Mouse (Mus musculus) MEL (cell line): ENCODE measurements at regions not wholly inside any gene's neighbourhood (a gene's known extent, or its start where the extent isn't known, plus 50 kb on each side); places are given as distances from the start of the nearest gene placed in this dataset.

ENCODE experiments used
- DNase-seq: peaks from one replicate; pipeline ENCODE4 v3.0.0; 2011; ENCODE audit warnings: low read depth, low spot score
- H3K27ac ChIP-seq: 2 replicates; pipeline ENCODE4 v1.5.1; 2012; ENCODE audit warnings: low read depth, mild to moderate bottlenecking, control low read depth, low read length, moderate library complexity; ENCODE audit not compliant: control insufficient read depth
- H3K27me3 ChIP-seq, 2 experiments: fragments of 150-350 bp in 1 of 2; sonication (generic) in 1 of 2; 2 replicates each; pipeline ENCODE4 v1.6.1; 2012; ENCODE audit warnings: low read length in 2 of 2, mild to moderate bottlenecking in 2 of 2, improper control_type of control experiment in 1 of 2, moderate library complexity in 1 of 2; ENCODE audit not compliant: insufficient read depth in 2 of 2, control insufficient read depth in 1 of 2
- H3K36me3 ChIP-seq, 2 experiments: 2 replicates each; pipeline ENCODE4 v1.6.1; 2012 to 2014; ENCODE audit warnings: low read length in 2 of 2, improper control_type of control experiment in 1 of 2, inconsistent platforms in 1 of 2, mild to moderate bottlenecking in 1 of 2; ENCODE audit not compliant: insufficient read depth in 2 of 2, control insufficient read depth in 1 of 2
- H3K4me1 ChIP-seq, 2 experiments: fragments of 150-350 bp in 1 of 2; sonication (generic) in 1 of 2; 2 replicates each; pipeline ENCODE4 v1.6.1; 2012; ENCODE audit warnings: low read length in 2 of 2, improper control_type of control experiment in 1 of 2, mild to moderate bottlenecking in 1 of 2; ENCODE audit not compliant: insufficient read depth in 2 of 2, control insufficient read depth in 1 of 2
- H3K4me3 ChIP-seq, 2 experiments: fragments of 150-350 bp in 1 of 2; sonication (generic) in 1 of 2; 2 replicates each; pipeline ENCODE4 v1.5.1; 2012; ENCODE audit warnings: low read depth in 2 of 2, low read length in 2 of 2, mild to moderate bottlenecking in 2 of 2, moderate library complexity in 2 of 2, control low read depth in 1 of 2, improper control_type of control experiment in 1 of 2; ENCODE audit not compliant: control insufficient read depth in 1 of 2, insufficient read depth in 1 of 2
- H3K79me2 ChIP-seq: 2 replicates; pipeline ENCODE4 v1.6.1; 2012; ENCODE audit warnings: mild to moderate bottlenecking, low read length, moderate library complexity; ENCODE audit not compliant: control insufficient read depth, poor library complexity, insufficient read depth
- H3K9ac ChIP-seq: 2 replicates; pipeline ENCODE4 v1.6.1; 2012; ENCODE audit warnings: low read depth, mild to moderate bottlenecking, control low read depth, low read length, moderate library complexity; ENCODE audit not compliant: control insufficient read depth, poor library complexity, severe bottlenecking
- H3K9me3 ChIP-seq: fragments of 150-350 bp; sonication (generic); replicated peaks from 2 replicates; pipeline ENCODE4 v1.6.1; 2012; ENCODE audit warnings: mild to moderate bottlenecking, low read length, improper control_type of control experiment, moderate library complexity; ENCODE audit not compliant: insufficient read depth
- BHLHE40 ChIP-seq: IDR thresholded peaks from 2 replicates; pipeline ENCODE4 v1.6.1; 2012; ENCODE audit warnings: low read depth, mild to moderate bottlenecking, inconsistent platforms, low read length, improper control_type of control experiment, borderline replicate concordance
- CHD1 ChIP-seq: IDR thresholded peaks from 2 replicates; pipeline ENCODE4 v1.6.1; 2012; ENCODE audit warnings: low read depth, mild to moderate bottlenecking, inconsistent platforms, low read length, improper control_type of control experiment
- CTCF ChIP-seq, 3 experiments: IDR thresholded peaks in 2 of 3; conservative IDR thresholded peaks in 1 of 3; 2 replicates each; pipeline ENCODE4 v1.5.1; 2011 to 2012; ENCODE audit warnings: low read length in 3 of 3, low read depth in 2 of 3, mild to moderate bottlenecking in 2 of 3, improper control_type of control experiment in 1 of 3, inconsistent platforms in 1 of 3, mixed read lengths in 1 of 3, moderate library complexity in 1 of 3; ENCODE audit not compliant: control insufficient read depth in 1 of 3, insufficient read depth in 1 of 3, poor library complexity in 1 of 3, severe bottlenecking in 1 of 3
- ELF1 ChIP-seq: IDR thresholded peaks from 2 replicates; pipeline ENCODE4 v1.6.1; 2014; ENCODE audit warnings: low read depth, mild to moderate bottlenecking, inconsistent platforms, low read length, improper control_type of control experiment, moderate library complexity
- ETS1 ChIP-seq: IDR thresholded peaks from 2 replicates; pipeline ENCODE4 v1.6.1; 2012; ENCODE audit warnings: low read depth, mild to moderate bottlenecking, inconsistent platforms, low read length, improper control_type of control experiment, moderate library complexity
- GATA1 ChIP-seq: IDR thresholded peaks from 2 replicates; pipeline ENCODE4 v1.6.1; 2011; ENCODE audit warnings: low read depth, low read length, improper control_type of control experiment
- HCFC1 ChIP-seq: IDR thresholded peaks from 2 replicates; pipeline ENCODE4 v1.6.1; 2012; ENCODE audit warnings: low read depth, mild to moderate bottlenecking, inconsistent platforms, low read length, improper control_type of control experiment, moderate library complexity
- JUND ChIP-seq: IDR thresholded peaks from 2 replicates; pipeline ENCODE4 v1.6.1; 2011; ENCODE audit warnings: low read depth, mild to moderate bottlenecking, improper control_type of control experiment, low read length
- KAT2A ChIP-seq: conservative IDR thresholded peaks from 2 replicates; pipeline ENCODE4 v1.6.1; 2012; ENCODE audit warnings: low read depth, low read length, improper control_type of control experiment, inconsistent platforms
- MAFK ChIP-seq: IDR thresholded peaks from 2 replicates; pipeline ENCODE4 v1.6.1; 2011; ENCODE audit warnings: low read depth, mild to moderate bottlenecking, low read length, improper control_type of control experiment, borderline replicate concordance
- MAX ChIP-seq: IDR thresholded peaks from 2 replicates; pipeline ENCODE4 v1.6.1; 2011; ENCODE audit warnings: low read length, improper control_type of control experiment
- MXI1 ChIP-seq: IDR thresholded peaks from 2 replicates; pipeline ENCODE4 v1.6.1; 2011; ENCODE audit warnings: mild to moderate bottlenecking, low read depth, low read length, improper control_type of control experiment
- NELFE ChIP-seq: IDR thresholded peaks from 2 replicates; pipeline ENCODE4 v1.6.1; 2011; ENCODE audit warnings: low read depth, low read length, improper control_type of control experiment
- NRF1 ChIP-seq: IDR thresholded peaks from 2 replicates; pipeline ENCODE4 v1.6.1; 2014; ENCODE audit warnings: low read depth, mild to moderate bottlenecking, inconsistent platforms, low read length, improper control_type of control experiment, moderate library complexity; ENCODE audit not compliant: poor library complexity, insufficient read depth, severe bottlenecking
- POLR2AphosphoS2 ChIP-seq: IDR thresholded peaks from 2 replicates; pipeline ENCODE4 v1.6.1; 2011; ENCODE audit warnings: low read length, improper control_type of control experiment
- POLR2AphosphoS5 ChIP-seq: IDR thresholded peaks from 2 replicates; pipeline ENCODE4 v1.6.1; 2012; ENCODE audit warnings: low read depth, borderline replicate concordance, mild to moderate bottlenecking, inconsistent platforms, low read length, moderate library complexity, mixed read lengths
- SIN3A ChIP-seq: IDR thresholded peaks from 2 replicates; pipeline ENCODE4 v1.6.1; 2012; ENCODE audit warnings: low read length, improper control_type of control experiment, inconsistent platforms
- SMC3 ChIP-seq: IDR thresholded peaks from 2 replicates; pipeline ENCODE4 v1.6.1; 2011; ENCODE audit warnings: low read depth, low read length, improper control_type of control experiment
- TCF12 ChIP-seq: IDR thresholded peaks from 2 replicates; pipeline ENCODE4 v1.6.1; 2014; ENCODE audit warnings: low read depth, mild to moderate bottlenecking, inconsistent platforms, low read length, improper control_type of control experiment, moderate library complexity
- UBTF ChIP-seq: IDR thresholded peaks from 2 replicates; pipeline ENCODE4 v1.6.1; 2012; ENCODE audit warnings: low read depth, mild to moderate bottlenecking, inconsistent platforms, low read length, improper control_type of control experiment, moderate library complexity, borderline replicate concordance; ENCODE audit not compliant: insufficient read depth
- USF2 ChIP-seq, 2 experiments: IDR thresholded peaks; 2 replicates each; pipeline ENCODE4 v1.6.1; 2011 to 2012; ENCODE audit warnings: improper control_type of control experiment in 2 of 2, low read length in 2 of 2, borderline replicate concordance in 1 of 2, inconsistent platforms in 1 of 2, low read depth in 1 of 2, mild to moderate bottlenecking in 1 of 2; ENCODE audit not compliant: insufficient read depth in 1 of 2
- ZC3H11A ChIP-seq: IDR thresholded peaks from 2 replicates; pipeline ENCODE4 v1.6.1; 2012; ENCODE audit warnings: low read depth, mild to moderate bottlenecking, inconsistent platforms, low read length, improper control_type of control experiment
- ZMIZ1 ChIP-seq: IDR thresholded peaks from 2 replicates; pipeline ENCODE4 v1.6.1; 2012; ENCODE audit warnings: low read depth, mild to moderate bottlenecking, inconsistent platforms, low read length, improper control_type of control experiment, moderate library complexity

- no peaks in the 10 kb centered on the region for H3K79me2 ChIP-seq
- no peaks in the 10 kb centered on the region for H3K9me3 ChIP-seq
- no peak for DNase-seq
These were observed 598.2 kb upstream of the Cdh5 start for GRCm38 (mm10) chr8:103502991-103503767.

GRCm38 (mm10) chr8:103506334-103506733, 595.1 kb upstream of the Cdh5 start:
- Histone ChIP-seq H3K9ac (no peak overlapping the region), H3K4me1 (no peaks in the 10 kb centered on the region), H3K27ac (no peak overlapping the region), H3K79me2 (no peaks in the 10 kb centered on the region), H3K9me3 (no peaks in the 10 kb centered on the region), H3K36me3 (no peaks in the 10 kb centered on the region), H3K27me3 (no peaks in the 10 kb centered on the region), H3K4me3 (no peak overlapping the region)
- TF ChIP-seq ELF1 (no peak), MAX (no peak), CHD1 (no peak), JUND (no peak), CTCF (IDR thresholded peaks at IDR 0.05 in 2 of 3, conservative IDR thresholded peaks at IDR 0.05 in 1 of 3; ENCODE audit: control insufficient read depth in 1 of 3, insufficient read depth in 1 of 3, low read depth in 2 of 3, low read length in 3 of 3, poor library complexity in 1 of 3, severe bottlenecking in 1 of 3) (no peak), TCF12 (no peak), HCFC1 (no peak), MXI1 (no peak), ZC3H11A (no peak), SMC3 (no peak), SIN3A (no peak)
- no peak for DNase-seq

More at GRCm38 (mm10) chr8:103502991-103503767, 598.2 kb upstream of the Cdh5 start:
- no peaks in the 10 kb centered on the region for H3K36me3 ChIP-seq
- TF ChIP-seq POLR2AphosphoS2 (no peak), USF2 (IDR thresholded peaks at IDR 0.05; ENCODE audit: borderline replicate concordance in 1 of 2, insufficient read depth in 1 of 2, low read depth in 1 of 2, low read length in 2 of 2) (no peak), ETS1 (no peak), NELFE (no peak), KAT2A (no peak), POLR2AphosphoS5 (no peak), ZMIZ1 (no peak), GATA1 (no peak), ELF1 (no peak), MAFK (no peak), BHLHE40 (no peak), NRF1 (no peak), ZC3H11A (no peak), UBTF (no peak), MXI1 (no peak)
- H3K27me3 ChIP-seq = no peaks in the 10 kb centered on the region
- H3K4me1 ChIP-seq = no peaks in the 10 kb centered on the region
- no peak overlapping the region for H3K4me3 ChIP-seq
- H3K27ac ChIP-seq = no peak overlapping the region
- H3K9ac ChIP-seq = no peak overlapping the region
